Mouse (Mus musculus) left cerebral cortex, adult 18-20 months (tissue): ENCODE measurements around the gene B020031M17Rik. TPM values are rescaled to one million over a fixed set of nuclear protein-coding genes. Genes with fewer than 3 reads are reported as not detected.
"Not testable (repeated sequence)": the region's sequence is repeated elsewhere in the genome, so short reads cannot be mapped to it uniquely, and the experiment has no call there.

Experiments used
- DNase-seq, 2 experiments: peaks; one replicate each; pipeline ENCODE4 v3.0.0; 2021 to 2022; ENCODE audit warnings: low spot score in 2 of 2, mixed read lengths in 1 of 2
- long read RNA-seq, 2 experiments: library from polyadenylated mRNA; stranded (forward); transcript quantifications; one replicate each; pipeline ENCODE4 v2.0.0; 2021
- total RNA-seq, 2 experiments: library from RNA; stranded (reverse); gene quantifications; 2 replicates each; pipeline ENCODE4 v1.2.3; 2021

B020031M17Rik gene
- not detected for total RNA-seq
- long read RNA-seq, experiment 1, result 0 reads
- long read RNA-seq, experiment 2, result 0 reads

- DNase-seq, result not testable (repeated sequence)
These were observed at the start of gene B020031M17Rik for GRCm38 (mm10) chr13:119950706-119951105. B020031M17Rik (minus strand) TSS chr13:119950806.

- DNase-seq, result not testable (repeated sequence)
These were observed 48.6 kb upstream of the B020031M17Rik start for GRCm38 (mm10) chr13:119999215-119999614.

GRCm38 (mm10) chr13:119998442-119999086, 48.0 kb upstream of the B020031M17Rik start:
- DNase-seq, result not testable (repeated sequence)

GRCm38 (mm10) chr13:119991917-119992496, 41.4 kb upstream of the B020031M17Rik start:
- DNase-seq, result not testable (repeated sequence)

GRCm38 (mm10) chr13:119991264-119991663, 40.7 kb upstream of the B020031M17Rik start:
- not testable (repeated sequence) for DNase-seq

GRCm38 (mm10) chr13:119969163-119969562, 18.6 kb upstream of the B020031M17Rik start:
- DNase-seq, result not testable (repeated sequence)

GRCm38 (mm10) chr13:119968193-119968592, 17.6 kb upstream of the B020031M17Rik start:
- DNase-seq, result not testable (repeated sequence)

GRCm38 (mm10) chr13:119965968-119966367, 15.4 kb upstream of the B020031M17Rik start:
- DNase-seq, result peak in 1 of 2 experiments; percentile 2

- DNase-seq, result not testable (repeated sequence)
These were observed 14.8 kb upstream of the B020031M17Rik start for GRCm38 (mm10) chr13:119965302-119965952.

GRCm38 (mm10) chr13:119962856-119963255, 12.2 kb upstream of the B020031M17Rik start:
- not testable (repeated sequence) for DNase-seq

- DNase-seq, result not testable (repeated sequence)
These were observed 5.0 kb upstream of the B020031M17Rik start for GRCm38 (mm10) chr13:119955567-119955966.

GRCm38 (mm10) chr13:119955089-119955488, 4.5 kb upstream of the B020031M17Rik start:
- not testable (repeated sequence) for DNase-seq

GRCm38 (mm10) chr13:119929172-119929571, 21.4 kb downstream of the B020031M17Rik start, which contains the start of gene Gm21761:
Gm21761 (minus strand) TSS chr13:119929272.
- not testable (repeated sequence) for DNase-seq

- not testable (repeated sequence) for DNase-seq
These were observed 25.8 kb downstream of the B020031M17Rik start for GRCm38 (mm10) chr13:119924597-119925340.

GRCm38 (mm10) chr13:119916966-119917722, 33.5 kb downstream of the B020031M17Rik start:
- not testable (repeated sequence) for DNase-seq

- not testable (repeated sequence) for DNase-seq
These were observed 34.2 kb downstream of the B020031M17Rik start for GRCm38 (mm10) chr13:119916449-119916848.
